ENCODE assay signal across 24 mouse cellular contexts in the genomic region with DNA sequence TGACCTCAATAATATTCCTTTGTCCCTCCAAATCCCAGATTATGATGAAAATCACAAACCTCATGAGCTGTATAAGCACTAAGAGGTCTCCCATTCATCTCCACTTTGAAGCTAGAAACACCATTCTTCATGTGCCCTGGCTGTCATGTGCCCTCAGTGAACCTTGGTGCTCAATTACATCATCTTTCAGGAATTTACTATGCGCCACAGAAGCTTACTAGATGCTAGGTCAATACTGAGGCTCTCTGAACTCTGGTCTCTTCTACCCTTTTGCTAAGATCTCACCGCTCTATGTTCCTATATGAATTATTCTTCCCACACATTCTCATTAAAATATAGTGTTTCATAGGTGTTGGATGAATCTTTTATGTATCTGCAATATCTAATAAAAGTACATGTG.
DNase-seq lines count a peak whose midpoint lies in the region; ATAC-seq and TF ChIP-seq lines count a peak whose summit lies in the region.
"Had no signal": no experiment of that assay in that cellular context is flagged by ENCODE, and none has a peak within 500 bp of the region (broad histone marks: within the 10 kb centered on the region; RNA-seq: fewer than 3 reads in every experiment).

No protein-coding gene starts in this region.

- H3K9me3 ChIP-seq in liver, embryonic 11.5 days (ENCODE audit: control insufficient read depth, low read length): no peaks in the 10 kb centered on the region
- no peaks in the 10 kb centered on the region for H3K9me3 ChIP-seq in midbrain, embryonic 16.5 days (replicated peaks; ENCODE audit: control insufficient read depth, low read length, poor library complexity, severe bottlenecking)
- H3K9me3 ChIP-seq: embryonic facial prominence, embryonic 13.5 days; forebrain, embryonic 13.5 days; G1E; heart, embryonic 15.5 days; hindbrain, embryonic 10.5 days had no signal

- 24% methylated on average over 2 of the region's 2 CpGs for WGBS in liver, adult 2 months
- 64% methylated on average over 2 of the region's 2 CpGs for WGBS in liver, embryonic 11.5 days
- WGBS in midbrain, embryonic 16.5 days: 82% methylated on average over 2 of the region's 2 CpGs

- no peaks in the 10 kb centered on the region for H3K79me2 ChIP-seq in liver, adult 2 months (ENCODE audit: control insufficient read depth, insufficient read depth, low read length)

- DNase-seq in adrenal gland, adult 2 months: peak; percentile 16
- DNase-seq in adrenal gland, postnatal 25 days: no peak
- DNase-seq in liver, adult 2 months (ENCODE audit: extremely low read depth, low read depth, low spot score): peak; percentile 69
- DNase-seq in liver, embryonic 11.5 days (ENCODE audit: low spot score): no peak
- peak; percentile 2 for DNase-seq in embryo, embryonic 11 days
- DNase-seq in heart, postnatal 4 days: no peak
- DNase-seq: adrenal gland, postnatal 10 days; B cell, adult 2 months; cerebellum, adult 11-12 months; cerebellum, adult 9-11 months; cerebellum, postnatal 36 days; forebrain, postnatal 0 days; gastrocnemius, postnatal 14 days; heart, adult 2 months; heart, postnatal 14 days had no signal

- H3K4me1 ChIP-seq in liver, adult 2 months (ENCODE audit: control insufficient read depth, insufficient read depth, low read length): no peaks in the 10 kb centered on the region
- no peaks in the 10 kb centered on the region for H3K4me1 ChIP-seq in liver, embryonic 11.5 days (replicated peaks; ENCODE audit: control insufficient read depth, insufficient read depth, low read length)
- H3K4me1 ChIP-seq in midbrain, embryonic 16.5 days (ENCODE audit: control insufficient read depth, insufficient read depth, low read length): no peaks in the 10 kb centered on the region
- H3K4me1 ChIP-seq: embryonic facial prominence, embryonic 13.5 days; forebrain, embryonic 13.5 days; heart, embryonic 15.5 days; hindbrain, embryonic 10.5 days had no signal

- no peak overlapping the region for H3K4me2 ChIP-seq in liver, embryonic 11.5 days
- no peak overlapping the region for H3K4me2 ChIP-seq in midbrain, embryonic 16.5 days (ENCODE audit: low read length)
- H3K4me2 ChIP-seq: embryonic facial prominence, embryonic 13.5 days; forebrain, embryonic 13.5 days; heart, embryonic 11.5 days; heart, embryonic 15.5 days; hindbrain, embryonic 14.5 days had no signal

- H3K27me3 ChIP-seq in liver, adult 2 months (ENCODE audit: control insufficient read depth, insufficient read depth, low read length): no peaks in the 10 kb centered on the region
- no peaks in the 10 kb centered on the region for H3K27me3 ChIP-seq in liver, embryonic 11.5 days (replicated peaks; ENCODE audit: control insufficient read depth, insufficient read depth, low read length)
- H3K27me3 ChIP-seq in midbrain, embryonic 16.5 days (ENCODE audit: control insufficient read depth, insufficient read depth, low read depth, low read length): no peaks in the 10 kb centered on the region
- H3K27me3 ChIP-seq: embryonic facial prominence, embryonic 13.5 days; forebrain, embryonic 13.5 days; heart, embryonic 15.5 days had no signal

- TF ChIP-seq CTCF in liver, adult 2 months (IDR thresholded peaks at IDR 0.05; ENCODE audit: low read depth, low read length): no peak

- no peak overlapping the region for H3K27ac ChIP-seq in liver, adult 2 months (replicated peaks; ENCODE audit: insufficient read depth, low read depth, low read length)
- no peak overlapping the region for H3K27ac ChIP-seq in liver, embryonic 11.5 days (ENCODE audit: low read depth, low read length)
- H3K27ac ChIP-seq in midbrain, embryonic 16.5 days (ENCODE audit: low read length): no peak overlapping the region
- H3K27ac ChIP-seq: embryonic facial prominence, embryonic 13.5 days; forebrain, embryonic 13.5 days; heart, adult 2 months; heart, embryonic 15.5 days; hindbrain, embryonic 10.5 days; hindbrain, embryonic 14.5 days had no signal

- no peaks in the 10 kb centered on the region for H3K36me3 ChIP-seq in liver, adult 2 months (ENCODE audit: control insufficient read depth, insufficient read depth, low read length)
- no peaks in the 10 kb centered on the region for H3K36me3 ChIP-seq in liver, embryonic 11.5 days (ENCODE audit: control insufficient read depth, insufficient read depth, low read length)
- no peaks in the 10 kb centered on the region for H3K36me3 ChIP-seq in midbrain, embryonic 16.5 days (ENCODE audit: control insufficient read depth, insufficient read depth, low read length)
- H3K36me3 ChIP-seq: embryonic facial prominence, embryonic 13.5 days; G1E; heart, embryonic 15.5 days; hindbrain, embryonic 10.5 days had no signal

- no peak overlapping the region for H3K9ac ChIP-seq in liver, adult 2 months (ENCODE audit: low read depth, low read length)
- H3K9ac ChIP-seq in liver, embryonic 11.5 days (ENCODE audit: low read depth, low read length): no peak overlapping the region
- H3K9ac ChIP-seq in midbrain, embryonic 16.5 days (ENCODE audit: low read depth, low read length): no peak overlapping the region
- H3K9ac ChIP-seq: embryonic facial prominence, embryonic 13.5 days; forebrain, embryonic 13.5 days; forebrain, postnatal 0 days; heart, embryonic 15.5 days; hindbrain, embryonic 14.5 days had no signal

- ATAC-seq in liver, embryonic 11.5 days (replicated peaks; ENCODE audit: low FRiP score): no peak
- no peak for ATAC-seq in midbrain, embryonic 16.5 days
- ATAC-seq: CD4-positive, CD25-positive, alpha-beta regulatory T cell, adult 4 months had no signal

- H3K4me3 ChIP-seq in liver, adult 2 months (ENCODE audit: insufficient read depth, low read depth, low read length): no peak overlapping the region
- H3K4me3 ChIP-seq in liver, embryonic 11.5 days (ENCODE audit: low read depth, low read length): no peak overlapping the region
- H3K4me3 ChIP-seq in midbrain, embryonic 16.5 days (ENCODE audit: low read depth, low read length): no peak overlapping the region
- H3K4me3 ChIP-seq: embryonic facial prominence, embryonic 13.5 days; forebrain, embryonic 13.5 days; heart, adult 2 months; heart, embryonic 15.5 days; hindbrain, embryonic 10.5 days had no signal

- no peak for TF ChIP-seq POLR2A in liver, adult 2 months (IDR thresholded peaks at IDR 0.05; ENCODE audit: extremely low read depth, insufficient read depth, low read length)

Comparison
In these comparisons a context has a peak if more than half of its experiments do, and no peak if none do; other contexts are left out.
1. DNase-seq: peak in adrenal gland, adult 2 months (single experiment), liver, adult 2 months (single experiment) and embryo, embryonic 11 days (single experiment); none in adrenal gland, postnatal 25 days (single experiment), liver, embryonic 11.5 days (single experiment) and heart, postnatal 4 days (single experiment).